Mouse (Mus musculus) hindbrain, embryonic 13.5 days (tissue): ENCODE measurements around the gene Zfp106. TPM values are rescaled to one million over a fixed set of nuclear protein-coding genes. Genes with fewer than 3 reads are reported as not detected.
"Not testable (repeated sequence)": the region's sequence is repeated elsewhere in the genome, so short reads cannot be mapped to it uniquely, and the experiment has no call there.

Experiments used
- ATAC-seq: fragments of 200-750 bp; cut with Nextera tagmentation; 2 replicates; pipeline ENCODE4 v1.8.0; 2017; ENCODE audit warnings: moderate TSS enrichment; ENCODE audit not compliant: low FRiP score
- H3K27ac ChIP-seq: fragments of 300-500 bp; sonication (generic); 2 replicates; pipeline ENCODE4 v1.5.1; 2015; ENCODE audit warnings: inconsistent platforms, mild to moderate bottlenecking, moderate library complexity
- H3K27me3 ChIP-seq: fragments of 300-500 bp; sonication (generic); 2 replicates; pipeline ENCODE4 v1.6.1; 2015; ENCODE audit warnings: mild to moderate bottlenecking, inconsistent platforms
- H3K36me3 ChIP-seq: fragments of 300-500 bp; sonication (generic); 2 replicates; pipeline ENCODE4 v1.6.1; 2015; ENCODE audit warnings: mild to moderate bottlenecking, inconsistent platforms
- H3K4me1 ChIP-seq: fragments of 300-500 bp; sonication (generic); replicated peaks from 2 replicates; pipeline ENCODE4 v1.6.1; 2015; ENCODE audit warnings: inconsistent platforms
- H3K4me2 ChIP-seq: fragments of 300-500 bp; sonication (generic); 2 replicates; pipeline ENCODE4 v1.6.1; 2015; ENCODE audit warnings: inconsistent platforms, mild to moderate bottlenecking, moderate library complexity
- H3K4me3 ChIP-seq: fragments of 300-500 bp; sonication (generic); 2 replicates; pipeline ENCODE4 v1.5.1; 2015; ENCODE audit warnings: mild to moderate bottlenecking, inconsistent platforms
- H3K9ac ChIP-seq: fragments of 300-500 bp; sonication (generic); 2 replicates; pipeline ENCODE4 v1.6.1; 2015; ENCODE audit warnings: mild to moderate bottlenecking, inconsistent platforms
- H3K9me3 ChIP-seq: fragments of 300-500 bp; sonication (generic); 2 replicates; pipeline ENCODE4 v1.6.1; 2016; ENCODE audit warnings: inconsistent platforms
- WGBS: fragments of 180-500 bp; shearing (Covaris S2); methylation state at CpG from one replicate; pipeline ENCODE4 v1.1.7; 2015; 5-methylcytosine and 5-hydroxymethylcytosine counted together
- polyA plus RNA-seq: library from polyadenylated mRNA; unstranded; fragments of >200 nt; fragmentation: Nextera tagmentation; extraction: Ambion mirVana; gene quantifications from 2 replicates; pipeline ENCODE4 v1.2.1, GENCODE M21; 2015

Gene Zfp106
- polyA plus RNA-seq: 43.6 and 44.2 TPM in 2 replicates

GRCm38 (mm10) chr2:120563235-120563990 lies at the start of gene Zfp106:
Zfp106 (minus strand) TSS chr2:120563843.
- Histone ChIP-seq H3K4me1 (peaks cover 30% of the 10 kb centered on the region), H3K36me3 (no peaks in the 10 kb centered on the region; the same call in 1 of the 2 replicates), H3K27ac (peak within 1 kb of the TSS; percentile 79), H3K4me3 (peak within 1 kb of the TSS; percentile 89), H3K9me3 (no peaks in the 10 kb centered on the region), H3K4me2 (peak within 1 kb of the TSS; percentile 80), H3K9ac (peak within 1 kb of the TSS; percentile 92), H3K27me3 (no peaks in the 10 kb centered on the region)
- peak; percentile 87 for ATAC-seq
- under 1% methylated on average over 50 of the region's 50 CpGs for WGBS

DNA sequence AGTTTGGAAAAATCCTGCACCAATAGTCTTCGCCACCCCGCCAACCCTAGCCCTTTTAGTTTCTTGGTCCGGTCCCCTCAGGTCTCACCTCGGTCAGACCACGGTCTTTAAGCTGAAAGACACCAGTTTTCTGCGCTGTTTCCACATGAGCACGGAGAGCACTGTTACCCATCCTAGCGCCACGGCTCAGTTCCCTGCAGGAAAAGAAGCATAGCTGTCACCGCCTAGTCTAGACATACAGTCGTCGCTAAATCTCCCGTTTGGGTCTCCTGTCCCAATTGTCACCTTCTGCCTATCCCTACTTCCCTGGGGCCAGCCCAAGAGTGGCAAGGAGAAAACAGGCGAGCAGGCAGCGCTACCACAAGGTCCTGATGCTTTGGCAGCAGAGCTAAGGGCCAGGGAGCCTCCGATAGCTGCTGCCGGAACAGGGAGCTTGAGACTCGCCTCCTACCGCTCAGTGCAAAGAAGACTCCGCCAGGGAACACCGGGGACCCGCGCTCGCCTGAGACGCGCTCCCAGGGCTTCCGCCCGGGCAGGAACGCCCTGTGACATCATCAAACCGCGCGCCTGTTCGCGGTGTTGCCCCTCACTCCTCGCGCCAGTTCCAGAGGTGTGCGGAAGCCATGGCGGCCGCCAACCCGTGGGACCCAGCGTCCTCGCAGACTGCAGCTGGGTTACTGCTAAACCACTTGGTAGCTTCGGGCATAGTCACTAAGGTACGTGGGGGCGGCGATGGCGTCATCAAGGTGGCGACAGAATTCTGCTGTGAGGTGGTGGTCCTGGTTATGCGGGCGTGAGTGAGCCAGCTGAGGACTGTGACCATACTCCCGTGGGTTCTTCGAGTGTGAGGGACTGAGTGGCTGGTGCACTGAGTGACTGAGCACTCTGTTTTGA lies 45.4 kb upstream of the Zfp106 start, which contains the start of the genes Haus2 and Lrrc57:
Gene Haus2 (plus strand): TSS at position 554 of the 894 bp plus-strand sequence.
Gene Lrrc57 (minus strand): TSS at position 691 of the 894 bp plus-strand sequence.
- peak within 1 kb of the TSS; percentile 85 for H3K4me3 ChIP-seq
- H3K9ac ChIP-seq: peak within 1 kb of the TSS; percentile 92
- peak within 1 kb of the TSS; percentile 93 for H3K27ac ChIP-seq
- under 1% methylated on average over 52 of the region's 52 CpGs for WGBS
- peaks cover 28% of the 10 kb centered on the region for H3K36me3 ChIP-seq
- peak within 1 kb of the TSS; percentile 82 for H3K4me2 ChIP-seq
- ATAC-seq: peak; percentile 97
- H3K27me3 ChIP-seq: no peaks in the 10 kb centered on the region
- peaks cover 25% of the 10 kb centered on the region for H3K4me1 ChIP-seq
- no peaks in the 10 kb centered on the region for H3K9me3 ChIP-seq

- Histone ChIP-seq H3K4me1 (peaks cover 25% of the 10 kb centered on the region), H3K4me2 (no peak overlapping the region), H3K27ac (no peak overlapping the region), H3K9me3 (no peaks in the 10 kb centered on the region), H3K36me3 (peaks cover 26% of the 10 kb centered on the region; the same call in 1 of the 2 replicates), H3K27me3 (no peaks in the 10 kb centered on the region), H3K9ac (no peak overlapping the region), H3K4me3 (no peak overlapping the region)
- 89% methylated on average over 6 of the region's 6 CpGs for WGBS
- ATAC-seq: no peak
Measured at GRCm38 (mm10) chr2:120606021-120606690, 42.5 kb upstream of the Zfp106 start.

DNA sequence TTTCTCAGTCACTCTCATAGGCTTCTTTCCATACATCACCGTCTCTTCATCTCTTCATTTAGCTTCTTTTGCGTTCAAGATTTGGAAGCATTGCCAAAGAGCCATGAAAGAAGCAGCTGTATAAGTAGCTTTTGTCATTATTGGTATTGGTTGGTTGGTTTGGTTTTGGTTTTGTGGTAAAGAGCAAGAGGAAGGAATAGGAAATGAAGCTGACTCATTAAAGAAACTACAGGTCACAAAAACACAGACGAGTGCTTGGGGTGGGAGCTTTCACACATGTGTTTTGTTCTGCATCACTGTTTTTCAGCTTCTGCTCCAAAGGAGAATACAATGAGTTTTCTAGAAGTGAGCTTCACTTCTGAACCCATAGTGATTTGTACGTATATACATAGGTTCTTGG lies 35.9 kb upstream of the Zfp106 start:
- Histone ChIP-seq H3K4me2 (no peak overlapping the region), H3K9me3 (no peaks in the 10 kb centered on the region), H3K4me3 (no peak overlapping the region), H3K9ac (no peak overlapping the region), H3K27ac (no peak overlapping the region), H3K27me3 (no peaks in the 10 kb centered on the region), H3K36me3 (peaks cover 66% of the 10 kb centered on the region), H3K4me1 (no peaks in the 10 kb centered on the region)
- WGBS: 95% methylated on average over 4 of the region's 4 CpGs
- no peak for ATAC-seq

- Histone ChIP-seq H3K4me1 (no peaks in the 10 kb centered on the region), H3K4me3 (no peak overlapping the region), H3K9ac (no peak overlapping the region), H3K9me3 (no peaks in the 10 kb centered on the region), H3K36me3 (peaks cover 69% of the 10 kb centered on the region), H3K27me3 (no peaks in the 10 kb centered on the region), H3K4me2 (no peak overlapping the region), H3K27ac (no peak overlapping the region)
- ATAC-seq: no peak
- WGBS: 95% methylated on average over 2 of the region's 2 CpGs
Measured at GRCm38 (mm10) chr2:120597734-120598133, 34.1 kb upstream of the Zfp106 start.

- H3K4me3 ChIP-seq: no peak overlapping the region
- H3K27me3 ChIP-seq: no peaks in the 10 kb centered on the region
- H3K9me3 ChIP-seq: no peaks in the 10 kb centered on the region
- no peak overlapping the region for H3K9ac ChIP-seq
- H3K4me1 ChIP-seq: no peaks in the 10 kb centered on the region
- WGBS: 85% methylated on average over 1 of the region's 1 CpGs
- peaks cover 59% of the 10 kb centered on the region for H3K36me3 ChIP-seq
- no peak for ATAC-seq
- no peak overlapping the region for H3K4me2 ChIP-seq
- no peak overlapping the region for H3K27ac ChIP-seq
Measured at GRCm38 (mm10) chr2:120592227-120592626, 28.6 kb upstream of the Zfp106 start.

GRCm38 (mm10) chr2:120589759-120590158 lies 26.1 kb upstream of the Zfp106 start:
- WGBS: 91% methylated on average over 5 of the region's 5 CpGs
- Histone ChIP-seq H3K27ac (no peak overlapping the region), H3K4me1 (no peaks in the 10 kb centered on the region), H3K4me3 (no peak overlapping the region), H3K4me2 (no peak overlapping the region), H3K9ac (no peak overlapping the region), H3K27me3 (no peaks in the 10 kb centered on the region), H3K36me3 (peaks cover 59% of the 10 kb centered on the region), H3K9me3 (no peaks in the 10 kb centered on the region)
- ATAC-seq: no peak

GRCm38 (mm10) chr2:120578286-120578685 lies 14.6 kb upstream of the Zfp106 start:
- Histone ChIP-seq H3K36me3 (no peaks in the 10 kb centered on the region; the same call in 1 of the 2 replicates), H3K9me3 (no peaks in the 10 kb centered on the region), H3K4me1 (no peaks in the 10 kb centered on the region), H3K4me3 (no peak overlapping the region), H3K4me2 (no peak overlapping the region), H3K27ac (no peak overlapping the region), H3K9ac (no peak overlapping the region), H3K27me3 (no peaks in the 10 kb centered on the region)
- 85% methylated on average over 5 of the region's 5 CpGs for WGBS
- ATAC-seq: no peak

DNA sequence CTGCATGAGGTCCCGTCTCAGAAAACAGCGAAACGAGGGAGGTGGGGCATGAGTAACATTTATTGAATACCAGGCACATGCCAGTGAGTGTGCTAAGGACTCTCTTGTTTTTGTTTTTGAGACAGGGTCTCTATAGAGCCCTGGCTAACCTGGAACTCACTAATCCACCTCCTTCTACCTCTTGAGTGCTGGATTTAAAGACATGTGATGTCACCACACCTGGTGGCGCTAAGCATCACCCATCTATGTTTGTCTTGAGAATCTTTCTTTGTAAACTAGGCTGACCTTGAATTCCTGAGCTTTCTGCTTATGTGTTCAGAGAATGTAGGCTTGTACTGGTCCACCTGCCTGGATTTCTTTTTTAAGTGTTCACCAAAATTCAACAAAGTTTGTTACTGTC lies 14.2 kb upstream of the Zfp106 start:
- Histone ChIP-seq H3K4me1 (no peaks in the 10 kb centered on the region), H3K4me3 (no peak overlapping the region), H3K27me3 (no peaks in the 10 kb centered on the region), H3K4me2 (no peak overlapping the region), H3K9ac (no peak overlapping the region), H3K9me3 (no peaks in the 10 kb centered on the region), H3K27ac (no peak overlapping the region), H3K36me3 (no peaks in the 10 kb centered on the region; the same call in 1 of the 2 replicates)
- ATAC-seq: no peak
- WGBS: 90% methylated on average over 4 of the region's 4 CpGs

DNA sequence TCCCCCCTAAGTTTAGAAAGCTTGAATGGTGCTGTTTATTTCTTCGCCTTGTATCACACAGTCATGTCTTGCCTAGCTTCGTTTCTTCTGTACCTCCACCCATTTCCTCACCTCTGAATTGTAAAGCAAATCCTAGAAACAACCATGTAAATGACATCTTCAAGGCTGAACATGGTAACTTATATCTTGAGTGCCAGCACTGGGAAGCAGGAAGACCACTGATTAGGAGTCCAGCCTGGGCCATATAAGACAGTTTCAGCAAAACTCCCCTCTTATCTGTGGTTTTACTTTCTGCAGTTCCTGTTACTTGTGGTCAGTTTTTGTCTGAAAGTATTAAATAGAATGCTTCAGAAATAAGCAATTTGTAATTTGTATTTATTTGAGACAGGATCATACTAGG lies 12.3 kb upstream of the Zfp106 start:
- ATAC-seq: no peak
- Histone ChIP-seq H3K4me2 (no peak overlapping the region), H3K4me1 (no peaks in the 10 kb centered on the region), H3K36me3 (peaks cover 9% of the 10 kb centered on the region), H3K9ac (no peak overlapping the region), H3K27me3 (no peaks in the 10 kb centered on the region), H3K4me3 (no peak overlapping the region), H3K9me3 (no peaks in the 10 kb centered on the region), H3K27ac (no peak overlapping the region)
- WGBS: 89% methylated on average over 2 of the region's 2 CpGs

DNA sequence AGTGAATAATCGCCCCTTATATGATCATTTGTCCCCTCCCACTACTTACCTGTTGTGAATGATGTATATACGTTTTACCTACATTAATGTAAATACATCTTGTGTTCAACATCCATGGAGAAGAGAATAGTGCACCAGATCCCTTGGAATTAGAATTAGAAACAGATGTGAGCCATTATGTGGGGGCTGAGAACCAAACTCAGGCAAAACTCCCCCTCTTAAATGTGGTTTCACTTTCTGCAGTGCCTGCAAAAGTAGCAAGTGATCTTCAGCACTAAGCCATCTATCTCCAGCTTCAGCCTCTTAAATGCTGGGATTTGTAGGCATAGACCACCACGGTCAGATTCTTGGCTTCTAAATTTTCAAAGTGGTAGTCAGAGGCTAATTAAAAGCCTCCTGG lies 11.5 kb upstream of the Zfp106 start:
- no peak for ATAC-seq
- H3K9ac ChIP-seq: no peak overlapping the region
- H3K36me3 ChIP-seq: peaks cover 10% of the 10 kb centered on the region
- 88% methylated on average over 3 of the region's 3 CpGs for WGBS
- H3K27me3 ChIP-seq: no peaks in the 10 kb centered on the region
- H3K4me1 ChIP-seq: no peaks in the 10 kb centered on the region
- no peak overlapping the region for H3K4me3 ChIP-seq
- no peak overlapping the region for H3K27ac ChIP-seq
- no peak overlapping the region for H3K4me2 ChIP-seq
- no peaks in the 10 kb centered on the region for H3K9me3 ChIP-seq

GRCm38 (mm10) chr2:120572161-120572560 lies 8.5 kb upstream of the Zfp106 start:
- H3K9me3 ChIP-seq, H3K9ac ChIP-seq, H3K4me3 ChIP-seq, H3K4me2 ChIP-seq, H3K27me3 ChIP-seq, ATAC-seq, H3K27ac ChIP-seq: not testable (repeated sequence)
- Histone ChIP-seq H3K36me3 (peaks cover 10% of the 10 kb centered on the region), H3K4me1 (peaks cover 19% of the 10 kb centered on the region)
- 97% methylated on average over 3 of the region's 3 CpGs for WGBS
